Mouse (Mus musculus): ENCODE measurements around the gene Rhd. TPM values are rescaled to one million over a fixed set of nuclear protein-coding genes. Genes with fewer than 3 reads are reported as not detected.
"Not testable (repeated sequence)": the region's sequence is repeated elsewhere in the genome, so short reads cannot be mapped to it uniquely, and the experiment has no call there.

The Rhd gene
- polyA plus RNA-seq, 2 experiments from 2014 or later: 4.8 TPM; not detected in 1

GRCm38 (mm10) chr4:134858494-134858893 lies 5.8 kb upstream of the Rhd start:
- ATAC-seq: no peak

GRCm38 (mm10) chr4:134861884-134862283 lies 2.5 kb upstream of the Rhd start:
- no peak for ATAC-seq

- ATAC-seq: no peak
These were observed 1.3 kb upstream of the Rhd start for GRCm38 (mm10) chr4:134862996-134863395.

GRCm38 (mm10) chr4:134865340-134865739 lies 1.0 kb downstream of the Rhd start:
- ATAC-seq: no peak

GRCm38 (mm10) chr4:134865789-134866188 lies 1.5 kb downstream of the Rhd start:
- no peak for ATAC-seq

- no peak for ATAC-seq
These were observed 2.9 kb downstream of the Rhd start for GRCm38 (mm10) chr4:134867213-134867612.

GRCm38 (mm10) chr4:134867661-134868060 lies 3.3 kb downstream of the Rhd start:
- ATAC-seq: no peak

GRCm38 (mm10) chr4:134868065-134868464 lies 3.7 kb downstream of the Rhd start:
- no peak for ATAC-seq

GRCm38 (mm10) chr4:134868490-134868889 lies 4.2 kb downstream of the Rhd start:
- no peak for ATAC-seq

GRCm38 (mm10) chr4:134869068-134869730 lies 4.9 kb downstream of the Rhd start:
- ATAC-seq: no peak

- no peak for ATAC-seq
These were observed 5.6 kb downstream of the Rhd start for GRCm38 (mm10) chr4:134869815-134870375.

- ATAC-seq: no peak
These were observed 7.1 kb downstream of the Rhd start for GRCm38 (mm10) chr4:134871477-134871876.

GRCm38 (mm10) chr4:134871950-134872349 lies 7.6 kb downstream of the Rhd start:
- ATAC-seq: no peak

GRCm38 (mm10) chr4:134876171-134876570 lies 11.8 kb downstream of the Rhd start:
- ATAC-seq: no peak

GRCm38 (mm10) chr4:134879410-134879981 lies 15.2 kb downstream of the Rhd start:
- peak; percentile 32 for ATAC-seq

- no peak for ATAC-seq
These were observed 15.7 kb downstream of the Rhd start for GRCm38 (mm10) chr4:134880041-134880440.

GRCm38 (mm10) chr4:134883266-134883665 lies 18.9 kb downstream of the Rhd start:
- no peak for ATAC-seq

- ATAC-seq: no peak
These were observed 19.5 kb downstream of the Rhd start for GRCm38 (mm10) chr4:134883808-134884207.

GRCm38 (mm10) chr4:134884364-134884763 lies 20.0 kb downstream of the Rhd start:
- ATAC-seq: no peak

- no peak for ATAC-seq
These were observed 27.8 kb downstream of the Rhd start for GRCm38 (mm10) chr4:134892096-134892495.

- no peak for ATAC-seq
These were observed 32.9 kb downstream of the Rhd start for GRCm38 (mm10) chr4:134897256-134897655.

GRCm38 (mm10) chr4:134901126-134901525 lies 36.8 kb downstream of the Rhd start:
- no peak for ATAC-seq

- ATAC-seq: no peak
These were observed 38.7 kb downstream of the Rhd start for GRCm38 (mm10) chr4:134903046-134903445.

GRCm38 (mm10) chr4:134911406-134911805 lies 47.1 kb downstream of the Rhd start:
- ATAC-seq: not testable (repeated sequence)

Measured in activated CD4-positive, CD25-positive, alpha-beta regulatory T cell, adult 4 months (primary cell).